Mouse (Mus musculus): ENCODE measurements around the gene Olfr12. TPM values are rescaled to one million over a fixed set of nuclear protein-coding genes. Genes with fewer than 3 reads are reported as not detected.

The Olfr12 gene
- not detected in 2 replicates for polyA plus RNA-seq (2015; fragmentation: Nextera tagmentation; extraction: Ambion mirVana)

GRCm38 (mm10) chr1:92617488-92617887 is at the start of gene Olfr12:
Gene Olfr12 (plus strand): TSS chr1:92617788.
- no peak within 1 kb of the TSS for H3K27ac ChIP-seq
- H3K9me3 ChIP-seq: no peaks in the 10 kb centered on the region
- H3K4me2 ChIP-seq: no peak within 1 kb of the TSS
- 56% methylated on average over 2 of the region's 2 CpGs for WGBS
- no peak for ATAC-seq (ENCODE audit: insufficient read depth, low FRiP score, low read depth)
- no peaks in the 10 kb centered on the region for H3K4me1 ChIP-seq
- H3K36me3 ChIP-seq: no peaks in the 10 kb centered on the region
- no peak within 1 kb of the TSS for H3K4me3 ChIP-seq (replicated peaks)
- H3K27me3 ChIP-seq (replicated peaks): no peaks in the 10 kb centered on the region
- H3K9ac ChIP-seq: no peak within 1 kb of the TSS

DNA sequence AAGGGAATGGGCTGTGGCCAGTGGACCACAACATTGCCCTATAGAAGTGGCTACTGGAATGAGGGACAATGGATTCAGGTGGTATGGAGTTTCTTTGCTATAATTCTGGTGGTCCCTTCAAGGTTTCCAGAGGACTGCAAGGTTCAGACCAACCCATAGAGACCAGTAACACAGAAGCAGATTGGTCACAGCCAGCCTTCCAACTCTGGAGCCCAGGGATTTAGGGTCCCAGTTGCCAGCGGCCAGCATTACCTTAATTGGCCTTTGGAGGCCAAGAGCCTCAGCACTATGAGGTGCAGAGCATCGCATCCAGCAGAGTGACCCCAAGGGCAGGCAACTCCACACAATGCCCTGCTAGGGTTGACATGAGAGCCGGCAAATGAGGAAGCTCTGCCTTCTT is 46.6 kb upstream of the Olfr12 start, which contains the start of gene Olfr1413:
TSS of gene Olfr1413 (plus strand) at position 301 of the 400 bp plus-strand sequence.
- WGBS: 87% methylated on average over 3 of the region's 3 CpGs
- H3K27me3 ChIP-seq (replicated peaks): no peaks in the 10 kb centered on the region
- H3K9ac ChIP-seq: no peak within 1 kb of the TSS
- no peaks in the 10 kb centered on the region for H3K4me1 ChIP-seq
- no peak within 1 kb of the TSS for H3K4me3 ChIP-seq (replicated peaks)
- ATAC-seq (ENCODE audit: insufficient read depth, low FRiP score, low read depth): no peak
- H3K4me2 ChIP-seq: no peak within 1 kb of the TSS
- H3K36me3 ChIP-seq: no peaks in the 10 kb centered on the region
- H3K27ac ChIP-seq: no peak within 1 kb of the TSS
- no peaks in the 10 kb centered on the region for H3K9me3 ChIP-seq

- no peaks in the 10 kb centered on the region for H3K36me3 ChIP-seq
- 84% methylated on average over 2 of the region's 2 CpGs for WGBS
- H3K27me3 ChIP-seq (replicated peaks): no peaks in the 10 kb centered on the region
- H3K9ac ChIP-seq: no peak within 1 kb of the TSS
- no peak within 1 kb of the TSS for H3K4me2 ChIP-seq
- no peak within 1 kb of the TSS for H3K4me3 ChIP-seq (replicated peaks)
- no peak within 1 kb of the TSS for H3K27ac ChIP-seq
- ATAC-seq (ENCODE audit: insufficient read depth, low FRiP score, low read depth): no peak
- H3K4me1 ChIP-seq: no peaks in the 10 kb centered on the region
- no peaks in the 10 kb centered on the region for H3K9me3 ChIP-seq
Measured at GRCm38 (mm10) chr1:92585479-92585878, 32.1 kb upstream of the Olfr12 start, which contains the start of gene Olfr1412. Gene Olfr1412 (plus strand): TSS chr1:92585779.

- Histone ChIP-seq H3K4me1 (no peaks in the 10 kb centered on the region), H3K9ac (no peak within 1 kb of the TSS), H3K4me2 (no peak within 1 kb of the TSS), H3K9me3 (no peaks in the 10 kb centered on the region), H3K36me3 (no peaks in the 10 kb centered on the region), H3K4me3 (replicated peaks) (no peak within 1 kb of the TSS), H3K27ac (no peak within 1 kb of the TSS), H3K27me3 (replicated peaks) (no peaks in the 10 kb centered on the region)
- ATAC-seq (ENCODE audit: insufficient read depth, low FRiP score, low read depth): no peak
Measured at GRCm38 (mm10) chr1:92594111-92594510, 23.5 kb upstream of the Olfr12 start, which contains the start of gene Olfr1411. Gene Olfr1411 (plus strand): TSS chr1:92594411.

- Histone ChIP-seq H3K4me1 (no peaks in the 10 kb centered on the region), H3K36me3 (no peaks in the 10 kb centered on the region), H3K9ac (no peak overlapping the region), H3K27me3 (replicated peaks) (no peaks in the 10 kb centered on the region), H3K27ac (no peak overlapping the region), H3K4me2 (no peak overlapping the region), H3K9me3 (no peaks in the 10 kb centered on the region), H3K4me3 (replicated peaks) (no peak overlapping the region)
- no peak for ATAC-seq (ENCODE audit: insufficient read depth, low FRiP score, low read depth)
- 71% methylated on average over 3 of the region's 3 CpGs for WGBS
Measured at GRCm38 (mm10) chr1:92596019-92596418, 21.6 kb upstream of the Olfr12 start.

DNA sequence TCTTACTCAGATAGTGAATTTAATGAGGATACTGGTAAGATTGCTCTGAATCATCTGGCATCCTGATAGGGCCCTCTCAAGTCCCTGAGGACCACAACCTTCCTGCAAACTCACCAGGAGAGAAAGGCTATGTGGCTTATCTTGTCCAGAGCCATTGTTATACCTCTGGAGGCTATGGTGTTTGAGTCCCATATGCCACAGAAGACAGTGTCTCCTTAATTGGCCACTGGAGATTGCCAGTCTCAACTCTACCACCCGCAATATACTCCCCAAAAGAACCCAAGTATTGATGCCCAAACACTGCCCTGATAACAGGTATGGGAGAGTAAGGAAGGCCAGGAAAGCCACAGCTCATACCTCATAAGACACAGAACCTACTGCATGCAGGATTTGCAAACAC is 12.1 kb upstream of the Olfr12 start, which contains the start of gene Olfr1410:
TSS of gene Olfr1410 (plus strand) at position 301 of the 400 bp plus-strand sequence.
- no peak within 1 kb of the TSS for H3K4me2 ChIP-seq
- 92% methylated on average over 1 of the region's 1 CpGs for WGBS
- H3K27me3 ChIP-seq (replicated peaks): no peaks in the 10 kb centered on the region
- no peak for ATAC-seq (ENCODE audit: insufficient read depth, low FRiP score, low read depth)
- no peak within 1 kb of the TSS for H3K9ac ChIP-seq
- no peaks in the 10 kb centered on the region for H3K36me3 ChIP-seq
- no peaks in the 10 kb centered on the region for H3K4me1 ChIP-seq
- no peaks in the 10 kb centered on the region for H3K9me3 ChIP-seq
- no peak within 1 kb of the TSS for H3K4me3 ChIP-seq (replicated peaks)
- no peak within 1 kb of the TSS for H3K27ac ChIP-seq

- Histone ChIP-seq H3K27me3 (replicated peaks) (no peaks in the 10 kb centered on the region), H3K9ac (no peak overlapping the region), H3K9me3 (no peaks in the 10 kb centered on the region), H3K4me3 (replicated peaks) (no peak overlapping the region), H3K4me2 (no peak overlapping the region), H3K4me1 (no peaks in the 10 kb centered on the region), H3K27ac (no peak overlapping the region), H3K36me3 (no peaks in the 10 kb centered on the region)
- ATAC-seq (ENCODE audit: insufficient read depth, low FRiP score, low read depth): no peak
- WGBS: 73% methylated on average over 4 of the region's 4 CpGs
Measured at GRCm38 (mm10) chr1:92607711-92608110, 9.9 kb upstream of the Olfr12 start.

- WGBS: 5% methylated on average over 5 of the region's 5 CpGs
- no peak overlapping the region for H3K4me3 ChIP-seq (replicated peaks)
- H3K9ac ChIP-seq: no peak overlapping the region
- H3K36me3 ChIP-seq: no peaks in the 10 kb centered on the region
- H3K27me3 ChIP-seq (replicated peaks): no peaks in the 10 kb centered on the region
- no peak for ATAC-seq (ENCODE audit: insufficient read depth, low FRiP score, low read depth)
- H3K4me1 ChIP-seq: no peaks in the 10 kb centered on the region
- no peak overlapping the region for H3K4me2 ChIP-seq
- H3K27ac ChIP-seq: no peak overlapping the region
- no peaks in the 10 kb centered on the region for H3K9me3 ChIP-seq
Measured at GRCm38 (mm10) chr1:92611008-92611407, 6.6 kb upstream of the Olfr12 start.

DNA sequence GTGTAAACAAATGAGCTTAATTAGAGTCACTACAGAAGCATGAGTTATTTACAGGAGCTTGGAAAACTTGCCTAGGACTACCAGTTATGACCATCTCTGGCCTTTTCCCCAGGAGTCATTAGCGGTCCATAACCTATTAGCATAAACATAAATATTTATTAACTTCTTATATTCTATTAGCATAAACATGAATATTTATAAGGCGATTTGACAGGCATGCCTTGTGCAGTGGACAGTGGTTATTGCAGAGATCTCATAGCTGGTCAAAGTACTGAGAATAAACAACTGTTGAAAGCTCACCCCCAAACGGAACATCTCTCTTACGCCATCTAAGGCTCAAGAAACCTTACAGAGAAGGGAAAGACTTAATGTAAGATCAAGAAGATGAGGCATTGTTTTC is 4.4 kb upstream of the Olfr12 start:
- no peak overlapping the region for H3K4me2 ChIP-seq
- no peaks in the 10 kb centered on the region for H3K27me3 ChIP-seq (replicated peaks)
- H3K36me3 ChIP-seq: no peaks in the 10 kb centered on the region
- H3K4me3 ChIP-seq (replicated peaks): no peak overlapping the region
- H3K4me1 ChIP-seq: no peaks in the 10 kb centered on the region
- H3K9ac ChIP-seq: no peak overlapping the region
- no peaks in the 10 kb centered on the region for H3K9me3 ChIP-seq
- no peak for ATAC-seq (ENCODE audit: insufficient read depth, low FRiP score, low read depth)
- H3K27ac ChIP-seq: no peak overlapping the region
- 40% methylated on average over 4 of the region's 4 CpGs for WGBS

DNA sequence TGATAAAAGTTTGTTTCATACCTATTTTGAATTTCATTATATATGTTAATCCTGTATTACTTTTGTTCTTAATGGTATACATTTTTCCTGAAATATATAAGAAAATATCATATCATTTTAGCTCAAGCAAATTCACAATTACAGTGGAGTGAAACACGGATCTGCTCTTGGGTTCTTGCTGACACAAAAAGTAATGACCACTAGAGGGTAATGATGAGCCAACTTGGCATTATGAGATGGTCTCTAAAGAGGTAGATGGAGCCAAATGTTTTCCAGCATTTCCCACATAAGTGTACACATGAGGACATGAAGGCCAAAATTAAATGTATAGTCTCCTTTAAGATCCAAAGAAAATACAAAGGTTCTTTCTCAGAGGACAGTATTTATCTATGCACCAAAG is 3.1 kb upstream of the Olfr12 start:
- H3K9me3 ChIP-seq: no peaks in the 10 kb centered on the region
- no peak overlapping the region for H3K4me3 ChIP-seq (replicated peaks)
- no peak overlapping the region for H3K27ac ChIP-seq
- no peaks in the 10 kb centered on the region for H3K4me1 ChIP-seq
- 7% methylated on average over 1 of the region's 1 CpGs for WGBS
- H3K9ac ChIP-seq: no peak overlapping the region
- no peak overlapping the region for H3K4me2 ChIP-seq
- no peaks in the 10 kb centered on the region for H3K27me3 ChIP-seq (replicated peaks)
- H3K36me3 ChIP-seq: no peaks in the 10 kb centered on the region
- ATAC-seq (ENCODE audit: insufficient read depth, low FRiP score, low read depth): no peak

GRCm38 (mm10) chr1:92616046-92616445 is 1.5 kb upstream of the Olfr12 start:
- 60% methylated on average over 1 of the region's 1 CpGs for WGBS
- no peaks in the 10 kb centered on the region for H3K4me1 ChIP-seq
- H3K27me3 ChIP-seq (replicated peaks): no peaks in the 10 kb centered on the region
- no peaks in the 10 kb centered on the region for H3K9me3 ChIP-seq
- H3K4me2 ChIP-seq: no peak overlapping the region
- H3K9ac ChIP-seq: no peak overlapping the region
- ATAC-seq (ENCODE audit: insufficient read depth, low FRiP score, low read depth): no peak
- H3K27ac ChIP-seq: no peak overlapping the region
- H3K4me3 ChIP-seq (replicated peaks): no peak overlapping the region
- H3K36me3 ChIP-seq: no peaks in the 10 kb centered on the region

GRCm38 (mm10) chr1:92618360-92618759 is 772 bp downstream of the Olfr12 start:
- H3K27me3 ChIP-seq (replicated peaks): no peaks in the 10 kb centered on the region
- H3K36me3 ChIP-seq: no peaks in the 10 kb centered on the region
- no peak overlapping the region for H3K4me3 ChIP-seq (replicated peaks)
- H3K9ac ChIP-seq: no peak overlapping the region
- 54% methylated on average over 4 of the region's 4 CpGs for WGBS
- no peaks in the 10 kb centered on the region for H3K4me1 ChIP-seq
- H3K27ac ChIP-seq: no peak overlapping the region
- H3K9me3 ChIP-seq: no peaks in the 10 kb centered on the region
- ATAC-seq (ENCODE audit: insufficient read depth, low FRiP score, low read depth): no peak
- no peak overlapping the region for H3K4me2 ChIP-seq

DNA sequence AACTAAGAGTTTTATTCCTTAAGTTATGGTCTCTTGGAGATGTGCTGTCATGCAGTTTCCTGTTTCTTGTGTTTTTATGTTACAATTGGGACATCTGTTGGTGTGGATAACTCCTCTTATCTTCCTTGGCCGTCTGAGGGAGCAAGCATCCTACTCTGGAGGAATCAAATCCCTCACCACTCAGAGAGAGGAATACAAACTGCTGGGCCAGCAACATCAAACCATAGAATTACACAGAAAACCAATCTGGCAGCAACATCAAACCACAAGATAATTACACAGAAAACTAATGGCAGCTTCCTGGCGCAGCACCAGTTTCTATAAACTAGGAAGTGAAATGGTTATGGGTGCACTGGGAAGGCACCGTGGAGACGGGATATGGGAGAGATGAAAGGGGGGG is 10.6 kb downstream of the Olfr12 start:
- Histone ChIP-seq H3K9ac (no peak overlapping the region), H3K4me3 (replicated peaks) (no peak overlapping the region), H3K4me1 (no peaks in the 10 kb centered on the region), H3K4me2 (no peak overlapping the region), H3K9me3 (no peaks in the 10 kb centered on the region), H3K36me3 (no peaks in the 10 kb centered on the region), H3K27ac (no peak overlapping the region), H3K27me3 (replicated peaks) (no peaks in the 10 kb centered on the region)
- 67% methylated on average over 4 of the region's 4 CpGs for WGBS
- no peak for ATAC-seq (ENCODE audit: insufficient read depth, low FRiP score, low read depth)

Data from stomach, embryonic 15.5 days (tissue).